Mouse (Mus musculus) left cerebral cortex, postnatal 4 days (tissue): ENCODE measurements at regions not wholly inside any gene's neighbourhood (a gene's known extent, or its start where the extent isn't known, plus 50 kb on each side); places are given as distances from the start of the nearest gene placed in this dataset.

Experiments used
- DNase-seq: peaks from one replicate; pipeline ENCODE4 v3.0.0-alpha.2; 2022
- intact Hi-C: fragments of 180-260 bp; cut with DNase I; formaldehyde crosslinking; loops from one replicate; pipeline ENCODE4 v1.15.1; 2025

GRCm38 (mm10) chr1:61531487-61531886 is 107.1 kb upstream of the Pard3b start:
- intact Hi-C loops, result no loop called here
- peak; percentile 50 for DNase-seq

- intact Hi-C loops, result no loop called here
- no peak for DNase-seq
These were observed 98.5 kb upstream of the Pard3b start for GRCm38 (mm10) chr1:61540081-61540480.

GRCm38 (mm10) chr1:61541166-61541565 is 97.5 kb upstream of the Pard3b start:
- no peak for DNase-seq
- intact Hi-C loops, result no loop called here

GRCm38 (mm10) chr1:61552577-61553517 is 85.8 kb upstream of the Pard3b start:
- intact Hi-C loops, result no loop called here
- DNase-seq, result peak; percentile 76

GRCm38 (mm10) chr1:61559514-61559913 is 79.1 kb upstream of the Pard3b start:
- intact Hi-C loops, result no loop called here
- no peak for DNase-seq

- intact Hi-C loops, result no loop called here
- DNase-seq, result no peak
These were observed 76.5 kb upstream of the Pard3b start for GRCm38 (mm10) chr1:61562091-61562490.

- intact Hi-C loops, result no loop called here
- no peak for DNase-seq
These were observed 73.2 kb upstream of the Pard3b start for GRCm38 (mm10) chr1:61565471-61565870.

- intact Hi-C loops, result no loop called here
- no peak for DNase-seq
These were observed 64.3 kb upstream of the Pard3b start for GRCm38 (mm10) chr1:61574276-61574675.

GRCm38 (mm10) chr1:61576758-61577157 is 61.9 kb upstream of the Pard3b start:
- intact Hi-C loops, result no loop called here
- DNase-seq, result no peak

GRCm38 (mm10) chr1:61587251-61587650 is 51.4 kb upstream of the Pard3b start:
- intact Hi-C loops, result no loop called here
- DNase-seq, result no peak
